Mouse (Mus musculus) neural tube, embryonic 15.5 days (tissue): ENCODE results near the gene Zfyve16. TPM values are rescaled to one million over a fixed set of nuclear protein-coding genes. Genes with fewer than 3 reads are reported as not detected.

Source experiments
- ATAC-seq: fragments of 200-750 bp; cut with Nextera tagmentation; 2 replicates; pipeline ENCODE4 v1.8.0; 2017; ENCODE audit warnings: mild to moderate bottlenecking, moderate TSS enrichment, moderate library complexity; ENCODE audit not compliant: low FRiP score
- H3K27ac ChIP-seq: fragments of 300-500 bp; sonication (generic); replicated peaks from 2 replicates; pipeline ENCODE4 v1.5.1; 2015; ENCODE audit warnings: mild to moderate bottlenecking, inconsistent platforms
- H3K27me3 ChIP-seq: fragments of 300-500 bp; sonication (generic); replicated peaks from 2 replicates; pipeline ENCODE4 v1.6.1; 2015; ENCODE audit warnings: inconsistent platforms
- H3K36me3 ChIP-seq: fragments of 300-500 bp; sonication (generic); 2 replicates; pipeline ENCODE4 v1.6.1; 2015; ENCODE audit warnings: inconsistent platforms
- H3K4me1 ChIP-seq: fragments of 300-500 bp; sonication (generic); 2 replicates; pipeline ENCODE4 v1.6.1; 2015; ENCODE audit warnings: inconsistent platforms
- H3K4me2 ChIP-seq: fragments of 300-500 bp; sonication (generic); 2 replicates; pipeline ENCODE4 v1.6.1; 2015; ENCODE audit warnings: inconsistent platforms, mild to moderate bottlenecking, moderate library complexity
- H3K4me3 ChIP-seq: fragments of 300-500 bp; sonication (generic); replicated peaks from 2 replicates; pipeline ENCODE4 v1.5.1; 2015; ENCODE audit warnings: mild to moderate bottlenecking, inconsistent platforms
- H3K9ac ChIP-seq: fragments of 300-500 bp; sonication (generic); replicated peaks from 2 replicates; pipeline ENCODE4 v1.6.1; 2015; ENCODE audit warnings: mild to moderate bottlenecking, inconsistent platforms
- H3K9me3 ChIP-seq: fragments of 300-500 bp; sonication (generic); replicated peaks from 2 replicates; pipeline ENCODE4 v1.6.1; 2016; ENCODE audit warnings: inconsistent platforms
- WGBS: fragments of 180-500 bp; shearing (Covaris S2); methylation state at CpG from one replicate; pipeline ENCODE4 v1.1.7; 2015; ENCODE audit warnings: mixed read lengths; 5-methylcytosine and 5-hydroxymethylcytosine counted together
- polyA plus RNA-seq: library from polyadenylated mRNA; unstranded; fragments of >200 nt; fragmentation: Nextera tagmentation; extraction: Ambion mirVana; gene quantifications from 2 replicates; pipeline ENCODE4 v1.2.1, GENCODE M21; 2015

Gene Zfyve16
- polyA plus RNA-seq, 1 experiment from 2014 or later: 8.7 TPM

DNA sequence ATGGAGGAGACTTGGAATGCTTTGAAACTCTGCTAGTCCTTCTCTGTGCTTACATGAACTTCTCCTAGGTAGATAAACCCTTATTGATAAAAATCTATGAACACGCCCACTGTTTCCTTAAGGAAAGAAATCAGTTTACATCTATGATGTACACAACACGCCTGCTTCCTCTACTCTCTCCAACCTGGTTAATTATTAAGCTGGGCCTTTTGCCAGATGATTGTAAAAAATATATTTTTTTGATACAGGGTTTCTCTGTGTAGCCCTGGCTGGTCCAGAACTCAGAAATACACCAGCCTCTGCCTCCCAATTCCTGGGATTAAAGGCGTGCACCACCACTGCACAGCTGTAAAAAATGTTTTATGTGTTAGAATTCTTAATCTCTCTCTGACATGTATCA, 66.0 kb downstream of the Zfyve16 start:
- 92% methylated on average over 3 of the region's 3 CpGs for WGBS
- no peaks in the 10 kb centered on the region for H3K9me3 ChIP-seq
- H3K4me1 ChIP-seq: no peaks in the 10 kb centered on the region
- no peak overlapping the region for H3K9ac ChIP-seq
- H3K4me2 ChIP-seq: no peak overlapping the region
- no peak overlapping the region for H3K27ac ChIP-seq
- no peak for ATAC-seq
- H3K4me3 ChIP-seq: no peak overlapping the region
- no peaks in the 10 kb centered on the region for H3K27me3 ChIP-seq
- H3K36me3 ChIP-seq: 0 out of 2 replicates have a peak, but pooled peaks cover 11% of the 10 kb centered on the region

DNA sequence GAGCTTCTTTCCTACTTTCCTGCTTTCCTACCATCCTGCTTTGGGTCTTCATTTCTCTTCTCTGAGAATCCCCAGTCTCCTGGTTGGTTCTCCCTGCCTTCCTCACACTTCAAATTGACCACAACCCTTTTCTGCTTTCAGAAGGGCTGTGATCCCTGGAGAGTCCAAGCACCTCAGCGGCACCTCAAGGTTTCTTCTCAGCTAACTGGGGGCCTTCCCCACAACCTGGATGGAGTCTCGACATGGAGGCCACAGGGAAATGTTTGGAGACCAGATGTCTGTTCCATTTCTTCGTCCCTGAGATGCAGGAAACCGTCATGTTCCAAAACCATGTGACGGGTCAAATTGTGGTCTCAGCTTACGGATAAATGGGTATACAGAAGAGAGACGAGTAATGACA, 83.8 kb downstream of the Zfyve16 start:
- ATAC-seq: no peak
- Histone ChIP-seq H3K9me3 (no peaks in the 10 kb centered on the region), H3K27ac (no peak overlapping the region), H3K36me3 (no peaks in the 10 kb centered on the region), H3K9ac (no peak overlapping the region), H3K4me2 (no peak overlapping the region), H3K4me1 (no peaks in the 10 kb centered on the region), H3K4me3 (no peak overlapping the region), H3K27me3 (no peaks in the 10 kb centered on the region)
- WGBS: 93% methylated on average over 7 of the region's 7 CpGs

DNA sequence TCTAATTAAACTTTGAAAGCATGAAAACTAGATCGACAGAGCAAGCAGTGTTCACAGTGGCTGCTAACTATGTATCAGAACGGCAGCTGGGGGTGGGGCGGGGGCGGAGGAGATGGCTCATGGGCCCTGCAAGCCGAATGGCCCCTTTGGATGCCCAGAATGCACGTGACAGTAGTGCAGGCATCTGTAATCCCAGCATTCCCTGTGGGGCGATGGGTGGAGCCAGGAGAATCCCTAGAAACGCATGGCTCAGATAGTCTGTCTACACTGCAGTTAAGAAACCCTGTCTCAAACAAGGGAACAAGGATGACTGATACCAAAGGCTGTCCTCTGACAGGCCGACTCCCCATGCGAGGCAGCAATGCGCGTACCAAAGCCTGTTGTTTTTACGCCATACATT, 90.4 kb downstream of the Zfyve16 start:
- no peak overlapping the region for H3K9ac ChIP-seq
- no peaks in the 10 kb centered on the region for H3K4me1 ChIP-seq
- 76% methylated on average over 13 of the region's 13 CpGs for WGBS
- H3K4me2 ChIP-seq: no peak overlapping the region
- H3K4me3 ChIP-seq: no peak overlapping the region
- no peak overlapping the region for H3K27ac ChIP-seq
- no peak for ATAC-seq
- H3K9me3 ChIP-seq: no peaks in the 10 kb centered on the region
- H3K36me3 ChIP-seq: peaks cover 22% of the 10 kb centered on the region
- no peaks in the 10 kb centered on the region for H3K27me3 ChIP-seq

DNA sequence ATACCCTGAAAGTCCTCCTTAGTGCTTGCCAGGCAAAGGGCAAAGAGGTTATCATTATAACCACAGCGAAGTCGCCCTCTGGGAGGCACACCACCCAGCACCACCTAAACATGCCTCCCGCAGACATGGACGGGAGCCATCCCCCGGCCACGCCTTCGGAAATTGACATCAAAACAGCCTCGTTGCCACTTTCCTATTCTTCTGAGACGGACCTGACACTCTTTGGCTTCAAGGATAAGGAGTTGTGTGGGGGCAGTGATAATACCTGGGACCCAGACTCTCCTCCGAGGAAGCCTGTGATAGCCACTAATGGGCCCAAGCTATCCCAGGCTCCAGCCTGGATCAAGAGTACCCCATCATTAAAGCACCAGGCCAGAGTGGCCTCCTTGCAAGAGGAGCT, 92.0 kb downstream of the Zfyve16 start:
- Histone ChIP-seq H3K9me3 (no peaks in the 10 kb centered on the region), H3K4me2 (no peak overlapping the region), H3K27ac (no peak overlapping the region), H3K4me3 (no peak overlapping the region), H3K36me3 (peaks cover 22% of the 10 kb centered on the region), H3K27me3 (no peaks in the 10 kb centered on the region), H3K4me1 (no peaks in the 10 kb centered on the region), H3K9ac (no peak overlapping the region)
- ATAC-seq: no peak
- 93% methylated on average over 10 of the region's 10 CpGs for WGBS

Other genes with a start within 250 kb of the Zfyve16 start
- 1.2 and 1.4 TPM in 2 replicates for gene Gm20379, start 224.9 kb downstream of the Zfyve16 start, polyA plus RNA-seq
- 4.2 and 6.5 TPM in 2 replicates for gene Dhfr, start 176.1 kb downstream of the Zfyve16 start, polyA plus RNA-seq
- gene Msh3, start 175.9 kb downstream of the Zfyve16 start, polyA plus RNA-seq: 24.0 and 26.9 TPM in 2 replicates
- 5.4 and 5.5 TPM in 2 replicates for gene Ankrd34b, start 105.0 kb downstream of the Zfyve16 start, polyA plus RNA-seq
- 0.17 and 0.20 TPM in 2 replicates for gene Fam151b, start 46.9 kb downstream of the Zfyve16 start, polyA plus RNA-seq
- not detected in 2 replicates for gene Spz1, start 45.3 kb upstream of the Zfyve16 start, polyA plus RNA-seq
- 16.1 and 16.6 TPM in 2 replicates for gene Serinc5, start 80.2 kb upstream of the Zfyve16 start, polyA plus RNA-seq